Mouse (Mus musculus) frontal cortex, adult (tissue): ENCODE measurements at regions not wholly inside any gene's neighbourhood (a gene's known extent, or its start where the extent isn't known, plus 50 kb on each side); places are given as distances from the start of the nearest gene placed in this dataset.

Source experiments
- ATAC-seq: cut with Nextera tagmentation; 2 replicates; pipeline ENCODE4 v1.9.2; 2017; ENCODE audit warnings: mild to moderate bottlenecking, moderate library complexity, mixed read lengths; ENCODE audit not compliant: low TSS enrichment

GRCm38 (mm10) chr12:118659240-118660120 lies 186.6 kb upstream of the Sp8 start:
- ATAC-seq = no peak

GRCm38 (mm10) chr12:118650483-118651160 lies 195.5 kb upstream of the Sp8 start:
- no peak for ATAC-seq

- ATAC-seq = no peak
Observed at GRCm38 (mm10) chr12:118649323-118649973, 196.7 kb upstream of the Sp8 start.

- ATAC-seq = no peak
Observed at GRCm38 (mm10) chr12:118648673-118649072, 197.5 kb upstream of the Sp8 start.

- ATAC-seq = no peak
Observed at GRCm38 (mm10) chr12:118647270-118648042, 198.7 kb upstream of the Sp8 start.

- no peak for ATAC-seq
Observed at GRCm38 (mm10) chr12:118640925-118641324, 205.2 kb upstream of the Sp8 start.

GRCm38 (mm10) chr12:118637214-118637613 lies 208.9 kb upstream of the Sp8 start:
- ATAC-seq = no peak

- ATAC-seq = no peak
Observed at GRCm38 (mm10) chr12:118635456-118635855, 210.7 kb upstream of the Sp8 start.

GRCm38 (mm10) chr12:118630373-118630772 lies 215.8 kb upstream of the Sp8 start:
- no peak for ATAC-seq

- ATAC-seq = no peak
Observed at GRCm38 (mm10) chr12:118621697-118622485, 224.2 kb upstream of the Sp8 start.

GRCm38 (mm10) chr12:118620847-118621636 lies 225.1 kb upstream of the Sp8 start:
- ATAC-seq = no peak

GRCm38 (mm10) chr12:118597015-118597414 lies 249.1 kb upstream of the Sp8 start:
- ATAC-seq = no peak

GRCm38 (mm10) chr12:118594781-118595574 lies 251.2 kb upstream of the Sp8 start:
- ATAC-seq = no peak

GRCm38 (mm10) chr12:118583829-118584628 lies 262.1 kb upstream of the Sp8 start:
- ATAC-seq = no peak

GRCm38 (mm10) chr12:118569811-118570210 lies 268.6 kb upstream of the Sp4 start:
- peak; percentile 70 for ATAC-seq

GRCm38 (mm10) chr12:118566681-118567080 lies 265.4 kb upstream of the Sp4 start:
- no peak for ATAC-seq

- peak; percentile 44; the same call in 1 of the 2 replicates for ATAC-seq
Observed at GRCm38 (mm10) chr12:118564394-118565112, 263.3 kb upstream of the Sp4 start.

- ATAC-seq = no peak
Observed at GRCm38 (mm10) chr12:118562226-118562625, 261.0 kb upstream of the Sp4 start.
